Mouse (Mus musculus) liver (tissue): ENCODE measurements around the gene Prkacb.

Experiments used
- DNase-seq: peaks from one replicate; pipeline ENCODE4 v3.0.0-alpha.2; 2020; ENCODE audit warnings: mixed read lengths

Prkacb gene

GRCm38 (mm10) chr3:146812901-146813393 is at the start of gene Prkacb:
Gene Prkacb, minus strand, starts transcription at chr3:146812990.
- DNase-seq: peak; percentile 84

GRCm38 (mm10) chr3:146860308-146860707 is 47.5 kb upstream of the Prkacb start:
- no peak for DNase-seq

GRCm38 (mm10) chr3:146857373-146857772 is 44.6 kb upstream of the Prkacb start:
- no peak for DNase-seq

- no peak for DNase-seq
Measured at GRCm38 (mm10) chr3:146854473-146855087, 41.8 kb upstream of the Prkacb start.

- DNase-seq: peak; percentile 68
Measured at GRCm38 (mm10) chr3:146851966-146852891, 39.4 kb upstream of the Prkacb start, which contains the start of gene Ttll7. Gene Ttll7, plus strand, starts transcription at chr3:146852367.

GRCm38 (mm10) chr3:146849360-146849759 is 36.6 kb upstream of the Prkacb start:
- no peak for DNase-seq

GRCm38 (mm10) chr3:146848112-146848511 is 35.3 kb upstream of the Prkacb start:
- DNase-seq: no peak

GRCm38 (mm10) chr3:146846237-146846636 is 33.4 kb upstream of the Prkacb start:
- no peak for DNase-seq

GRCm38 (mm10) chr3:146843470-146843869 is 30.7 kb upstream of the Prkacb start:
- DNase-seq: no peak

- no peak for DNase-seq
Measured at GRCm38 (mm10) chr3:146842766-146843165, 30.0 kb upstream of the Prkacb start.

GRCm38 (mm10) chr3:146820718-146821117 is 7.9 kb upstream of the Prkacb start:
- no peak for DNase-seq

- DNase-seq: no peak
Measured at GRCm38 (mm10) chr3:146813624-146814023, 834 bp upstream of the Prkacb start.

- DNase-seq: peak; percentile 32
Measured at GRCm38 (mm10) chr3:146812041-146812878, 530 bp downstream of the Prkacb start.

GRCm38 (mm10) chr3:146793554-146794257 is 19.1 kb downstream of the Prkacb start:
- peak; percentile 22 for DNase-seq

- DNase-seq: no peak
Measured at GRCm38 (mm10) chr3:146792144-146792748, 20.5 kb downstream of the Prkacb start.

- no peak for DNase-seq
Measured at GRCm38 (mm10) chr3:146784233-146784632, 28.6 kb downstream of the Prkacb start.

GRCm38 (mm10) chr3:146783645-146784225 is 29.1 kb downstream of the Prkacb start:
- DNase-seq: no peak

GRCm38 (mm10) chr3:146782548-146782947 is 30.2 kb downstream of the Prkacb start:
- DNase-seq: no peak

- DNase-seq: no peak
Measured at GRCm38 (mm10) chr3:146781131-146781530, 31.7 kb downstream of the Prkacb start.

GRCm38 (mm10) chr3:146780241-146780640 is 32.5 kb downstream of the Prkacb start:
- DNase-seq: no peak

GRCm38 (mm10) chr3:146778913-146779312 is 33.9 kb downstream of the Prkacb start:
- DNase-seq: no peak
